Mouse (Mus musculus): ENCODE measurements around the gene Recql5. TPM values are rescaled to one million over a fixed set of nuclear protein-coding genes. Genes with fewer than 3 reads are reported as not detected.

Gene Recql5
- total RNA-seq, 2 experiments from 2014 or later = 7.1 to 8.9 TPM

GRCm38 (mm10) chr11:115945247-115945646, 12.0 kb upstream of the Recql5 start:
- DNase-seq = no peak

GRCm38 (mm10) chr11:115941980-115942379, 8.7 kb upstream of the Recql5 start:
- no peak for DNase-seq
- intact Hi-C loops (cut with DNase I) = no loop called here

More at GRCm38 (mm10) chr11:115945247-115945646, 12.0 kb upstream of the Recql5 start:
- intact Hi-C loops (cut with DNase I) = no loop called here

- DNase-seq = peak; percentile 52 to 76
These were observed 6.5 kb upstream of the Recql5 start for GRCm38 (mm10) chr11:115939690-115940329.

GRCm38 (mm10) chr11:115933747-115934110, 452 bp upstream of the Recql5 start:
- intact Hi-C loops (cut with DNase I) = no loop called here

More at GRCm38 (mm10) chr11:115939690-115940329, 6.5 kb upstream of the Recql5 start:
- intact Hi-C loops (cut with DNase I) = loop anchor here (1.0 to 5.0 kb wide), 3 partner anchors 59 to 192 kb away; partner anchors contain the start of gene Trim65

GRCm38 (mm10) chr11:115931235-115931634, 2.0 kb downstream of the Recql5 start:
- intact Hi-C loops (cut with DNase I) = no loop called here
- no peak for DNase-seq

More at GRCm38 (mm10) chr11:115933747-115934110, 452 bp upstream of the Recql5 start:
- peak in 1 of 2 experiments; percentile 13 for DNase-seq

- DNase-seq = no peak
- intact Hi-C loops (cut with DNase I) = no loop called here
These were observed 3.5 kb downstream of the Recql5 start for GRCm38 (mm10) chr11:115929818-115930217.

- intact Hi-C loops (cut with DNase I) = no loop called here
- no peak for DNase-seq
These were observed 4.2 kb downstream of the Recql5 start for GRCm38 (mm10) chr11:115929031-115929430.

- intact Hi-C loops (cut with DNase I) = no loop called here
- no peak for DNase-seq
These were observed 11.3 kb downstream of the Recql5 start for GRCm38 (mm10) chr11:115921986-115922385.

- intact Hi-C loops (cut with DNase I) = no loop called here
- DNase-seq = peak; percentile 39 to 64
These were observed 13.0 kb downstream of the Recql5 start for GRCm38 (mm10) chr11:115920110-115920818.

GRCm38 (mm10) chr11:115919073-115919472, 14.2 kb downstream of the Recql5 start:
- no peak for DNase-seq
- intact Hi-C loops (cut with DNase I) = loop anchor here (2.0 kb wide), 1 partner anchor 24 kb away; no protein-coding TSS in a partner anchor

- no peak for DNase-seq
- intact Hi-C loops (cut with DNase I) = loop anchor here (2.0 kb wide), 1 partner anchor 24 kb away; no protein-coding TSS in a partner anchor
These were observed 14.6 kb downstream of the Recql5 start for GRCm38 (mm10) chr11:115918637-115919036.

- no peak for DNase-seq
- intact Hi-C loops (cut with DNase I) = no loop called here
These were observed 16.7 kb downstream of the Recql5 start for GRCm38 (mm10) chr11:115916579-115916978.

- intact Hi-C loops (cut with DNase I) = no loop called here
- no peak for DNase-seq
These were observed 21.5 kb downstream of the Recql5 start, which contains the start of gene Smim6 for GRCm38 (mm10) chr11:115911632-115912376. Gene Smim6 (plus strand): TSS chr11:115912017.

GRCm38 (mm10) chr11:115911134-115911561, 22.1 kb downstream of the Recql5 start:
- peak in 1 of 2 experiments; percentile 43 for DNase-seq

GRCm38 (mm10) chr11:115906521-115906920, 26.8 kb downstream of the Recql5 start:
- intact Hi-C loops (cut with DNase I) = no loop called here
- DNase-seq = no peak

More at GRCm38 (mm10) chr11:115911134-115911561, 22.1 kb downstream of the Recql5 start:
- intact Hi-C loops (cut with DNase I) = no loop called here

- no peak for DNase-seq
- intact Hi-C loops (cut with DNase I) = no loop called here
These were observed 27.2 kb downstream of the Recql5 start for GRCm38 (mm10) chr11:115906116-115906515.

- DNase-seq = no peak
- intact Hi-C loops (cut with DNase I) = no loop called here
These were observed 28.1 kb downstream of the Recql5 start for GRCm38 (mm10) chr11:115904956-115905790.

GRCm38 (mm10) chr11:115904231-115904955, 28.9 kb downstream of the Recql5 start:
- DNase-seq = no peak
- intact Hi-C loops (cut with DNase I) = no loop called here

Measured in heart, postnatal 14 days (tissue).